Mouse (Mus musculus) left cerebral cortex, postnatal 10 days (tissue): ENCODE data around the gene Rps6ka5. TPM values are rescaled to one million over a fixed set of nuclear protein-coding genes. Genes with fewer than 3 reads are reported as not detected.

Source experiments
- DNase-seq, 2 experiments: peaks; one replicate each; pipeline ENCODE4 v3.0.0; 2021 to 2022; ENCODE audit warnings: low spot score in 2 of 2, mixed read lengths in 1 of 2; ENCODE audit errors: extremely low spot score in 1 of 2
- intact Hi-C: fragments of 180-260 bp; cut with DNase I; formaldehyde crosslinking; loops from one replicate; pipeline ENCODE4 v1.15.1; 2025
- total RNA-seq, 2 experiments: library from RNA; stranded (reverse); gene quantifications; 2 replicates each; pipeline ENCODE4 v1.2.3; 2021

The Rps6ka5 gene
- total RNA-seq, 2 experiments from 2014 or later: 16.8 to 20.9 TPM

- DNase-seq: peak in 1 of 2 experiments; percentile 24
- intact Hi-C loops: no loop called here
These were observed 2.1 kb upstream of the Rps6ka5 start for GRCm38 (mm10) chr12:100728646-100729485.

- intact Hi-C loops: no loop called here
These were observed 1.1 kb upstream of the Rps6ka5 start for GRCm38 (mm10) chr12:100727891-100728290.

GRCm38 (mm10) chr12:100725458-100725786 lies 1.4 kb downstream of the Rps6ka5 start:
- no peak for DNase-seq
- intact Hi-C loops: no loop called here

More at GRCm38 (mm10) chr12:100727891-100728290, 1.1 kb upstream of the Rps6ka5 start:
- DNase-seq: no peak

GRCm38 (mm10) chr12:100724606-100725457 lies 2.0 kb downstream of the Rps6ka5 start:
- intact Hi-C loops: loop anchor here (1.0 kb wide), 1 partner anchor 116 kb away; no protein-coding TSS in a partner anchor
- DNase-seq: peak; percentile 100

- intact Hi-C loops: loop anchor here (1.0 kb wide), 1 partner anchor 117 kb away; no protein-coding TSS in a partner anchor
- no peak for DNase-seq
These were observed 2.6 kb downstream of the Rps6ka5 start for GRCm38 (mm10) chr12:100724182-100724581.

- intact Hi-C loops: no loop called here
- DNase-seq: no peak
These were observed 6.0 kb downstream of the Rps6ka5 start for GRCm38 (mm10) chr12:100720801-100721200.

- intact Hi-C loops: no loop called here
- no peak for DNase-seq
These were observed 9.3 kb downstream of the Rps6ka5 start for GRCm38 (mm10) chr12:100717446-100717845.

- intact Hi-C loops: no loop called here
These were observed 9.8 kb downstream of the Rps6ka5 start for GRCm38 (mm10) chr12:100716969-100717368.

GRCm38 (mm10) chr12:100711819-100712218 lies 15.0 kb downstream of the Rps6ka5 start:
- DNase-seq: no peak
- intact Hi-C loops: no loop called here

More at GRCm38 (mm10) chr12:100716969-100717368, 9.8 kb downstream of the Rps6ka5 start:
- DNase-seq: no peak

GRCm38 (mm10) chr12:100711116-100711691 lies 15.6 kb downstream of the Rps6ka5 start:
- DNase-seq: no peak
- intact Hi-C loops: no loop called here

- intact Hi-C loops: no loop called here
- DNase-seq: no peak
These were observed 16.4 kb downstream of the Rps6ka5 start for GRCm38 (mm10) chr12:100710432-100710831.

GRCm38 (mm10) chr12:100707312-100707711 lies 19.5 kb downstream of the Rps6ka5 start:
- intact Hi-C loops: no loop called here
- no peak for DNase-seq

GRCm38 (mm10) chr12:100705057-100705722 lies 21.6 kb downstream of the Rps6ka5 start:
- intact Hi-C loops: no loop called here
- no peak for DNase-seq

- intact Hi-C loops: no loop called here
- no peak for DNase-seq
These were observed 28.8 kb downstream of the Rps6ka5 start for GRCm38 (mm10) chr12:100698019-100698418.

- DNase-seq: peak in 1 of 2 experiments; percentile 10
- intact Hi-C loops: no loop called here
These were observed 30.2 kb downstream of the Rps6ka5 start for GRCm38 (mm10) chr12:100696621-100697020.

GRCm38 (mm10) chr12:100695252-100695651 lies 31.5 kb downstream of the Rps6ka5 start:
- DNase-seq: no peak
- intact Hi-C loops: no loop called here

GRCm38 (mm10) chr12:100692208-100692607 lies 34.6 kb downstream of the Rps6ka5 start:
- intact Hi-C loops: no loop called here
- DNase-seq: no peak

GRCm38 (mm10) chr12:100690444-100690843 lies 36.3 kb downstream of the Rps6ka5 start:
- no peak for DNase-seq
- intact Hi-C loops: no loop called here

GRCm38 (mm10) chr12:100688177-100688576 lies 38.6 kb downstream of the Rps6ka5 start:
- DNase-seq: no peak
- intact Hi-C loops: no loop called here
